Mouse (Mus musculus): Measurements from ENCODE around the gene Tmco3.
"Not testable (repeated sequence)": the region's sequence is repeated elsewhere in the genome, so short reads cannot be mapped to it uniquely, and the experiment has no call there.

The Tmco3 gene

DNA sequence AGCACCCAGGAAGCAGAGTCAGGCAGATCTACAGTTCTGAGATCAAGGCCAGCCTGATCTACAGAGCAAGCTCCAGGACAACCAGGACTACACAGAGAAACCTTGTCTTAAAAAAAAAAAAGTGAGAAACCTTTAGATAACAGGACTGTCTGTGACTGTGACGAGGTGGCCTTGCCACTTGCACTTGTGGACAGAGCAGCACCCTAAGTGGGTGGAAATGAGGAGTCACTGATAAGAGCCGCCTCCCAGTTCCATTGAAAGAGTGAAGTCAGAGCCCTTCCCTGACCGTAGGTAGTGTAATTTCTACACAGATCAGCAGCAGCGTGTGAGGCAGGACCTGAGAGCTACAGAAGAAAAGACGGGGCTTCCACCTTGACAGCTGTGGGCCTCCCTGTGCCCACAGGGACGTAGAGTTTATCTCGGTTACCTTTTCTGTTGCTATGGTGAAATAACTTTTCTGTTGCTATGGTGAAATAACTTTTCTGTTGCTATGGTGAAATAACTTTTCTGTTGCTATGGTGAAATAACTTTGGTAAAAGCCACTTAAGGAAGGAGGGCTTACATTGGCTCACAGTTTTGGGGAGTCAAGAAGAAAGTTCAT is 18.4 kb downstream of the Tmco3 start:
- DNase-seq (ENCODE audit: low read depth), result no peak

DNA sequence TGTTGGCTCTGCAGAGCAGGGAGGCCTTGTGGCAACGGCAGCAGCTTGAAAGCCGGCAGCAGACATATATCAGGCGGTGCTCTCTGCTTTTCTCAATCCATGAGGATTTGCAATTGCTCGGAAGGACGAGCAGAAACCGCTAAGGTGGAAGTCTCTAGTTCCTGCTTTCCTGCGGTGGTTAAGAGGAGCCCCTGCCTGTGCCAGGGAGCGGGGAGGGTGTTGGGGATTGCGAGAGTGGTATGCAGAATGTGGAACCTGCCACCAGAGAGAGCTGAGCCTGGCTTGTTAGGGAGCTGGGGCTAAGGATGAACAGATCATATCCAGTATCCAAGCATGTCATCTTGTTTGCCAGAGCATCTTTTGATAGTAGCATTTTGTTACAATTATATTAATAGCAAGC is 18.9 kb downstream of the Tmco3 start:
- DNase-seq (ENCODE audit: low read depth), result no peak

DNA sequence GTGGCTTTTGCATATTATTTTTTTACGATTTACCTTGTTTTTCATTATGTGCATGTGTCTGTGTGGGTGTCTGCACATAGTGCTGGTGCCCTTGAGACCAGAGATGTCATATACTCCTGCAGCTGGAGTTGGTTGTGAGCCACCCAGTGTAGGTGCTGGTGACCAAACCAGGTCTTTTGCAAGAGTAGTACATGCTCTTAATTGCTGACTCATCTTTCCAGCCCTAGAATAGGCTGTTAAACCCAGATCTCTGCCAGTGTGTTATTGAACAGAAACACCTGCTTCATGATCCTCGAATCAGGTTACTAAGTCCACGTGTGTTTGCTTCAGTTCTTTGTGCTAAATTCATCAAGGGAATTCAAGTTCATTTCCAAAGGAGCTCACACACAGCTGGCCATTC is 26.9 kb downstream of the Tmco3 start:
- DNase-seq (ENCODE audit: low read depth), result no peak

DNA sequence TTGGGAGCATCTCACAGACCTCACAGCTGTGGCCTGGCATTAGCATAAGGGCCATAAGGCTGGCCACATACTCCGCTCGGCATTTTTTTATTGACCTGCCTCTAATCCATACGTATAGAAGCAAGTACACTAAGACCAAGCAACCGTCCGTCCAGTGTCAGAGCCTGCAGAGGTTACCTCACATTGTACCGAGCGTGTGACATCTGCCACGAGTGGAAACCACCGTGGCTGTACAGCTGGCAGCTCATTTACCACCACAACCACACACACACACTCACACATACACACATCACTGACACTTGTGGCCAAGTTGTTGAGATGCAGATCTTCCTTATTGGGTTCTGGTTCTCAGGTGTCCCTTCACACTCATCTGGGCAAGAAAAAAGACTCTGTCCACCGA is 28.7 kb downstream of the Tmco3 start:
- DNase-seq (ENCODE audit: low read depth), result no peak

DNA sequence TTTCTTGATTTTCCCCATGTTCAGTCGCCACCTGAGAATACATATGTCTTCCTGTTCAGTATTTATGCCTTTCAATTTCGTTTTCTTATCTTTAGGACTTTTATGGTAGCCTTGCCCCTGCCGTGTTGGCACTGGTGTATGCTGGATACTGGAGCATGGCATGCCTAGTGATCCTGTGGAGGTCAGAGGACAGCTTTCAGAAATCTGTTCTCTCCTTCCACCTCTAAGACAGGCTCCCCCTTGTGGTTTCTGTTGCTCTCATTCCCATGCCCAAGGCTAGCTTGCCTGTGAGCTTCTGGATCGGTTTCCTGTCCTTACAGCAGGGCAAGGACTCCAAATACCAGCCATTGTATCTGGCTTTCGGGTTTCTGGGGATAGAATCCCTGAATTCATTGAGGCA is 38.6 kb downstream of the Tmco3 start:
- DNase-seq (ENCODE audit: low read depth), result peak; percentile 20

DNA sequence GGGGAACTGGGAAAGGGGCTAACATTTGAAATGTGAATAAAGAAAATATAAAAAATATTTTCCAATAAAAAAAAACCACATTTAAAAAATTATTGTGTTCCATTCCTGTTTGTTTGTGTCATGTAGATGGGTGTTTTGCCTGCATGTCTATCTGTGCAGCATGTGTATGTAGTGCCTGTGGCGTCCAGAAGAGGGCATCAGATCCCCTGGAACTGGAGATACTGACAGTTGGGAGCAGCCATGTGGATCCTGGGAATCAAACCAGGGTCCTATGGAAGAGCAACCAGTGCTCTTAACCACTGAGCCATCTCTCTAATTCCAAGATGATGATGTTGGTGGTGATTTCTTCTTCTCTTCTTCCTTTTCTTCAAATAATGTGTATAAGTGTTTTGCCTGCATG is 46.7 kb downstream of the Tmco3 start:
- no peak for DNase-seq (ENCODE audit: low read depth)

DNA sequence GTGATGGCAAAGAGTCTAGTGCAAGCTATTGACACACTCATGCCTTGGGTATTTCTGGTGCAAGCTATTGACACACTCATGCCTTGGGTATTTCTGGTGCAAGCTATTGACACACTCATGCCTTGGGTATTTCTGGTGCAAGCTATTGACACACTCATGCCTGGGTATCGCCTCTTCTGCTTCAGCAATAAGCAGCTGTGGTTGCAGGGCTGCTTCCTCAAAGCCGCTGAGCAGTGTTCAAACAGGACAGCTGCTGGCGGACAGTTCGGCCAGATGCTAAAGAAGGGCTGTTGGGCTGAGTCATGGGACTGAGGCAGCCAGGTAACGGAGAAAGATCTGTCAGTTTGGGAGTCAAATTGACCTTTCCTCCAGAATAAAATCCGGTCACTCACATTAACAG is 49.3 kb downstream of the Tmco3 start:
- not testable (repeated sequence) for DNase-seq (ENCODE audit: low read depth)

DNA sequence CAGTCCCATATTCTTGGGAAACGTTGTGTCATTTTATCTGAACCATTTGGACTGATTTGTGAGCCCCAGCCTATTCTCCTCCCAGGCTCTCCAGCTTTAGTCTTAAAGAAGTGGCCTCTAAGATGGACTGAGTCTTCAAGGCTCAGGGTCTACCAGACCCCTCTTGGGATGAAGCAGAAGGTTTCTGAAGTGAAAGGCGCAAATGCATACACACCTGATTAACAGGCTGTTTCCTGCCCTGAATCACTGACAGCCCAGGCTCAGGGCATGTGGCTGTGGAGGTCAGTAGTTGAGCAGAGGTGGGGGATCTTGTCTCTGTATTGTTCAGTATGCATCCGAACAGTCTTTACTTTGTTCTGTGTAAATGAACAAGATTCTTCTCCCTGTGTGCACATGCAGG is 49.7 kb downstream of the Tmco3 start:
- DNase-seq (ENCODE audit: low read depth), result no peak

DNA sequence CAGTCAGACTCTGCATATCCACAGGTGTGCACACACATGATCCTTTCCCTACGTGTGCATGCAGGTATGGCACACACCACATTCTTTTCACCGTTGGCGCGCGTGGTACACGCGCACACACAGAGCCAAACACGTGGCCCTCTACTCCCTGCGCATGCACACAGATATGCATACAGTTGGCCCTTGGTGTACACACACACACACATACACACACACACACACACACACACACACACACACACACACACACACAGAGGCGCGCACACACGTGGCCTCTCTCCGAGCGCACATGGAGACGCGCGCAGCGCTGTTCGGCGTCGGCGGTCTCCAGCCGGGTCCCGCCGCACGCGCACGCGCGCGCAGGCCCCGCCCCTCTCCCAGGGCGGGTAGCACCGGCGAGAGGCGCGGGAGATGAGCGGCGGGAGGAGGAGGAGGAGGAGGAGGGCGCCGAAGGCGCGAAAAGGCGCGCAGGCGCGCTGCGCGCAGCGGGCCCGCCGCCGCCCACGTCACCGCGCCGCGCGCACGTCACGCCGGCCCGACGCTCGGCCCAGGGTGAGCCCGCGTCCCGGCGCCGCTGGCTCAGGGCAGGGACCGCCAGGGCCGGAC is 50.4 kb downstream of the Tmco3 start, which contains the start of gene Tfdp1:
Gene Tfdp1, plus strand, starts transcription at position 497 of the 606 bp plus-strand sequence.
- peak; percentile 40 for DNase-seq (ENCODE audit: low read depth)

DNA sequence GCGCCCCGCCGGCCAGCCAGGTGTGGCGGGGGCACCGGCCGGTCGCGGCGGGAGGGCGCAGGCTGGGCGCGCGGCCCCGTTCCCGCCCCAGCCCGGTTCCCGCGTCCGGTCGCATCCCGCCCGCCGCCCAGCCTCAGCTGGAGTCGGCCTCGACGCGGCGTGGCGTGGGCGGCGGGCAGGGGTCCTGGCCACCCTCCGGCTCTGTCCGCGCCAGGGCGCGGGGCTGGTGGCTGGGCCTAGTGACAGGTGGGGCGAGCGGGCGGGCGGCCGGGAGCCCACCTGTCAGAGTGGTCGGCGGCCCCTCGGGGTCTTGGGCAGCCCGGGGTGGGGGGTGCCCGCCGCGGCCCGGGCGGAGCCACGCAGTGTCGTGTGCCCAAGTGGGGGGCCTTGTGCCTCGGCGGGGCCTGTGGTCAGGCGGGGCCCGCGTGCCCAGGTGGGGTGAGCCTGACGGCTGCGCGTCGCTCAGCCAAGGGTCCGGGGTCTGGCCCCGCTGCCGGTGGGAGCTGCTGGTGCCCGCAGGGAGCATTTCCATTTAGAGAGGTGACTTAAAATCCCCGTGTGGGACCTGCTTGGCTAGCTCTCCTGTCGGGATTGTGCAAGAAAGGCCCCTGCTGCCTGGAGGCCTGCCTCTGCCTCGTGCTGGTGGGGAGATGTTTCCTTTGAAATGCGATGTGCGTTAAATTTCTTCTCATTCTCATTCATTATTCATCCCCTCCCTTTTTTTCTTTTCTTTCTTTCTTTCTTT is 51.1 kb downstream of the Tmco3 start:
- peak; percentile 15 for DNase-seq (ENCODE audit: low read depth)

DNA sequence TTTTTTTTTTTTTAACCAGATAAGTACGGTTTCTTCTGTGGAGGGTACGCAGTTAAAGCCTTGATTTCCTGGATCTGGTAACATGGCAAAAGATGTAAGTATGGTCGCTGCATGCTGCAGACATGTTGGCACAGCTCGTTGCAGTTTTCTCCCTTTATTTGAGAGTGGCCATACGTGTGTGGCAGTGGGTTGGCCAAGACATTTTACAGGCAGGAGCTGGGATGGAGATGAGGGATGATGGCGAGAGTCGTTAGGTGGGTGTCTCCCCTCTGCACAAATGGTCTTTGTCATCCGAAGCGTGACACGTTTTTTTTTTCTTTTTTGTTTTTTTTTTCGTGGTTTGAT is 51.6 kb downstream of the Tmco3 start:
- no peak for DNase-seq (ENCODE audit: low read depth)

DNA sequence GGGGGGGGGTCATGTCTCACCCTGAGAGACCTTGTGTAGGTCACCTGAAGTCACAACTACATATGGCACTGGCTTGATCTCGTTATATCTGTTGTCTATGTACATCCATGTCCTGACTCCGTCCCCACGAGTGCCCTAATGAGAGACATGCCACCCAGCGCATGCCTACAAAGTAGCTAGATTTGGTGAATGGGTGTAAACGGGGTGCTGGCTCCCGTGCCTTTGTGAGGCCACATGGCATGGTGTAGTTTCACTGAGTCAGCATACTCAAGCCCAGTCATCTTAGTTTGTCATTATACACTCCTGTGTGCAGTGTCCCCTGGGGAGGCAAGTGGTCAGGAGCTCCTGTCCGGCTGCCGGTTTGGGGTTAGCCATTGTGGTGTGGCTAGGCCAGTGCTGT is 52.7 kb downstream of the Tmco3 start:
- no peak for DNase-seq (ENCODE audit: low read depth)

DNA sequence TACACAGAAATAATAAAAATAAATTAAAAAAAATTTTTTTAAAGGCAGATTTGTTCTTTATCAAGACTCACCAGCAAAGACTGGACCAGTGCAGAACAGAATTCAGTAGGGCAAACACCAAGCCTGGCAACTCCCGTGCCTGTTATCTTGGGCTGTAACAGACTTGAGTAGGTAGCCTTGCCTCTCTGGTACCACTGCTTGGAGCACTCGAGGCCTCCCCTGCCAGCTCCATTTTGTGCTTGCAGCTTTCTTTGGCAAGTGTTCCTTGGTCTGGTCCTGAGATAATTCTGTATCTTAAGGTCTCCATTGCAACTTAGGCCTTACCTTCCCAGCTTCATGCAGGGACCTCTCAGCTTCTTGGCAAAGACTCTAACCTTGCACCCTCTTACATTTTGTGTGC is 54.4 kb downstream of the Tmco3 start:
- DNase-seq (ENCODE audit: low read depth), result no peak

DNA sequence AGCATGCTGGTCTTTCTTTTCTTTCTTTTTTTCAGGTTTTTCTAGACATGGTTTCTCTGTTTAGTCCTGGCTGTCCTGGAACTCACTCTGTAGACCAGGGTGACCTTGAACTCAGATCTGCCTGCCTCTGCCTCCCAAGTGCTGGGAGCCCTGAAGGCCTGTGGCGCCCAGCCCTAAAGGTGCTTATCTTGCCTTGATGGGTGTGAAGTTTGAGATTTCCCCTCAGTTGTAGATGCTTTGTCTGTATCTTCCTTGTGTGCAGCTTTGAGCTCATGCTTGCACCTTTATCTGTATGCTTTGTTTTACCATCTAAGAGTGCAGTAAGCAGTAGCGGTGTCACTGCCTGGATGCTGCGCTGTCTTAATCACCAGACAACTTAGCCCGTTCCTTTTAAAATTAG is 55.1 kb downstream of the Tmco3 start:
- DNase-seq (ENCODE audit: low read depth), result no peak

DNA sequence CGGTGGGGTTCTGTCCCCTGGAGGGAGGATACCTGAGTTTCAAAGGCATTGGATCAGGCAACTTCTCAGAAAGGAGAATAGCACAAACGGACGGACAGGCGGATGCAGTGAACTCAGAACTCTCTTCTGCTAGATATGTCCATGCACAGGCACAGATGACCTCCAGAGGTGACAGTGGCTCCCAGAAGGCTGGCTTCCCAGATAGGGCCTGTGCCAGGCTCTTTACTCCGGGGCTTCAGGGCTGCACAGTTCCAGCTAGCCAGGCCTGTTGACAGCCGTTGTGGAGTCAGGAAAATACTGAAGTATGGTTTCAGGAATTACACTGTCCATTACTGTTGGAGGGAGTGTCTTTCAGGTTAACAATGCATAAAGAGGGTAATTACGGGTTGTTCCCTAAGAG is 62.1 kb downstream of the Tmco3 start:
- DNase-seq (ENCODE audit: low read depth), result no peak

DNA sequence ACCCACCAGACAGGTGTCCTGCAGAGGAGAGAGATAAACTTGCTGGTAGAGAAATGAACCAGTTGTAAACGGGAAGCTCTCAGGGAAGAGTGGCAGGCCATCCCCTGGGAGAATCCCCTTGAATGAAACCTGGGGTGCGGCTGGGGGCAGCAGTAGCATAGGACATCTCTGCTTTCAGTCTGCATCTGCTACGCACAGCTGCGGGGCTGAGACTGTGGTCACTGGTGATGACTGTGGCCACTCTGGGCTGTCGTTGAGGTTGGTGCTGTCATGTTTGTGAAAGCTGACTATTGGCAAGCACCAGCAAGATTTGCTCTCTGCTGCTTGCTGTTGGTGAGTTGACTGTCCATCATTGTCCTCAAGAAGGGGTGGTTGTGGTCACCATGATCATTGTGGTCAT is 63.6 kb downstream of the Tmco3 start:
- DNase-seq (ENCODE audit: low read depth), result no peak

DNA sequence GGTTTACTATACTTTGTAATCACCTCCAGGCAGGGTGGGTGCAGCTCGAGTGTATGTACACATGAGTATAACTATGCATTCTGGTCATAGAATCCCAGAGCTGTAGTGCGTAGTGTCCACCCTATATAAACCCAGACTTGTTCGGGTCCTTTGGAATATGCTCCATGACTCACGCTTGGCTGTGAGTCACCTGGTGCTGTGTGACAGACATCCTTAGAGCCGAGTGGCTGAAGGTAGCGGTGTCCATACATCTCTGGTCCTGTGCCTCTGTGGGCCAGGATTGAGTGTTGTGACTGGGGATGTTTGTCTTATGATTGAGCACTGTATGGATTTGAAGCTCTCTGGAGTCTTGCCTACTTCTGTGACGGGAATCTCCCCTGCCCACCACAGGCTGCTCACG is 64.6 kb downstream of the Tmco3 start:
- no peak for DNase-seq (ENCODE audit: low read depth)

DNA sequence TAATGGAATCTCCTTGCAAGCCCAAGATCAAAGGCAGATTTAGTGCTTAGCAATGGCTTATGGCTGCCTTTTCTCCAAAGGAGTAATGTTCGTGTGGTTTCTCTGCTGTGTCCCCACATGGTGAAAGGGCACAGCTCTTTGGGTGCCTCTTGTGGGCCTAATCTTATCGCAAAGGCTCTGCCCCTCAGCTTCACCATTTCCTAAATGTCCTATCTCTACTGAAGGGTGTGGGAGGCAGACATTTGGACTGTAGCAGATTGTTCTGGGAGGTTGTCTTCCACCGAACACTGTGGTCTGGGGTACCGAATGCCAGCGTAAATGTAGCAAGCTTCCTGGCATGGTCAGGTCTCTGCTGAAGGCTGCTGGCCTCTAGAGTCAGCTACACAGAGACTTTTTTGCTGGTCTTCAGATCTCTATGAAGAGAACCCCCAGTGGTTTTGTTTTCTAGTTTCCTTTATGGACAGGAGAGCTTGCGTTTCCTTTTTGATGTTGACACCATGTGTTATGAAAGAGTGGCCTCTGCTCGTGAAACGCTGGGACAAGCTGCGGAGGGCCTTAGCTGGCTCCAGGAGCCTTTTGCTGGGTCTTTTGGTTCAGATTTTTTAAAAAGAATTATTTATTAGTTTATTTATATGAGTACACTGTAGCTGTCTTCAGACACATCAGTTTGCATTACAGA is 65.3 kb downstream of the Tmco3 start:
- DNase-seq (ENCODE audit: low read depth), result no peak

DNA sequence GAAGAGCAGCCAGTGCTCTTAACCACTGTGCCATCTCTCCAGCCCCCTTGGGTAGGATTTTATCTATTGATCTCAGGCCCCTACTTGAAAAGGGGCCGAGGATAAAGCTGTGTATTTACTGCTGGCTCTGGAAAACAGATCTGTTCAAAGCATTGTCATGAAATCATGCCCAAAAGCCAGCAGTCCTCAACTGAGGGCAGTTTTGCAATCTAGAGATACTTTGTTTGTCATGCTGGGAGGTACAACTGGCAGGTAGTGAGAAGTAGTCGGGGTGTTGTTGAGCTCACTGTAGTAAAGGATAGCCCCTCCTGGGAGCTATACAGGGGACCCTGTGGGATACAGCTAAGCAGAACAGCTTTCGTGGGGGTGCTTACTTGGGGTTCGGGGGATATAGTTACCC is 65.9 kb downstream of the Tmco3 start:
- DNase-seq (ENCODE audit: low read depth), result no peak

DNA sequence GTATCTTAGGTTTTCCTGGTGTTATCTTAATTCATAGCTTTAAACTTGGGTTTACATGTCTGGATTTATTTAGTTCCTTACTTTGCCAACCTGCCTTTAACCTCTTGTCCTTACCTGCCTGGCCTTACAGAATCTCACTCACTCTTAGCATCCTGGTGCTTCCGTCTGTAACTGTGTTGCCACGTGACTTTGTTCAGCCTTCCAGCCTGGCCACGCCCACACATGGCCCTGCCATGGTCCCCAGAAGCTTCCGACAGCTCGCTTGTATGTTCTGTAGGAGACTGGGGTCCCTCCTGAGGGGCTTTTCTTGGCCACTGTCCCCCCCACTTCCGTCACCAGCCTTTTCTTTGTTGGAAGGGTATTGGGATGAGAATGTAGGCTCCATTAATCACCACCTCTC is 68.2 kb downstream of the Tmco3 start:
- no peak for DNase-seq (ENCODE audit: low read depth)

DNA sequence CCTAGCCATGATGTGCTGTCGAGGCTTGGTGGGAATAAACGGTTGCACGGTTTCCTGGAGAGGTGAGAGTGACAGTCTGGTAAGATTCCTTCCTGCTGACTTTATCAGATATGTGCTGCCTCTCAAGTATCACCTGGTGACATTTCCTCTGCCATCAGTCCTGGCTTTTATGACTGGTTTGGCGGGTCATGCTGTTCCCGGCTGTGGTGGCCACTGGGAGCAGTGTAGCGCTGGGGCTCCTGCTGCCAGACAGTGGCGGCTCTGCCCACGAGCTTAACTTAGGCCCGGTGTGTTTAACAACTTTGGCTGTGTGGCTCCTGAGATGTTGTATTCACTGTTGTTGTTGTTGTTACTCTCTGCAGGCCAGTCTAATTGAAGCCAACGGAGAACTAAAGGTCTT is 68.7 kb downstream of the Tmco3 start:
- DNase-seq (ENCODE audit: low read depth), result no peak

DNA sequence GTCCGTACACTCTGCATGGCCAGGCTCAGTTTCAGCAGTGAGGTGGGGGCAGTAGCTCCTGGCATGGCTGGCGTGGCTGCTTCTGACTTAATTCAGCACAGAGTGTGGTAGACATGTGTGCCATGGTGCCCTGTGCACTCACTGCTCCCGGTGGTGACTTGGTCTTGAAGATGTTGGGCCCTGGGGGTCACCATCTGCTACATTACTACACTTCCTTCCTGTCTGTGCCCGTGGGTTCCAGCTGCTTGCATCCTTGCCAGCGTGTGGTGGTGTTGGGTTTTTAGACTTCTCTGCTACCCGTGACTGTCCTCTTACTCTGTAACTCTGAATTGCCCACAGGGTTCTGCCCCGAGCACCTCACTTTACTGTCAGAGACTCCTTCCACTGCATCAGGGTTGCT is 72.2 kb downstream of the Tmco3 start:
- no peak for DNase-seq (ENCODE audit: low read depth)

DNA sequence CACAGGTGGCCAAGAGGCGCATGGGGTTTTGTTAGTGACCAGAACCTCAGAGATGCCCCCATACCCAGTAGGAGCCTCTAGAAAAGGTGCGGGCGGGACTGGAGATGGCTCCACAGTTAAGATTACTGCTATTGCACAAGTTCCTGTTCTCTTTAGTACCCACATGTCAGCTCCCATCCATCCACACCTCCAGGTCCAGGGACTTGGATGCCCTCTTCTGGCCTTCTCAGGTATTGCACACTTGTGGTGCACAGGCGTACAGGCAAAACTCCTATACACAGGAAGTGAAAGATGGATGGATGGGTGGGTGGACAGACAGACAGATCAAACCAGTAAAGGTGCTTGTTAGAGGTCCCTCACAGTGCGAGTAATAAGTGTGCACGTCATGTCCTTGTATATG is 73.9 kb downstream of the Tmco3 start:
- DNase-seq (ENCODE audit: low read depth), result no peak

Data from fibroblast of lung, adult 2 months (primary cell).